Comparison of ENCODE assay signal across 19 mouse cellular contexts in the genomic region with DNA sequence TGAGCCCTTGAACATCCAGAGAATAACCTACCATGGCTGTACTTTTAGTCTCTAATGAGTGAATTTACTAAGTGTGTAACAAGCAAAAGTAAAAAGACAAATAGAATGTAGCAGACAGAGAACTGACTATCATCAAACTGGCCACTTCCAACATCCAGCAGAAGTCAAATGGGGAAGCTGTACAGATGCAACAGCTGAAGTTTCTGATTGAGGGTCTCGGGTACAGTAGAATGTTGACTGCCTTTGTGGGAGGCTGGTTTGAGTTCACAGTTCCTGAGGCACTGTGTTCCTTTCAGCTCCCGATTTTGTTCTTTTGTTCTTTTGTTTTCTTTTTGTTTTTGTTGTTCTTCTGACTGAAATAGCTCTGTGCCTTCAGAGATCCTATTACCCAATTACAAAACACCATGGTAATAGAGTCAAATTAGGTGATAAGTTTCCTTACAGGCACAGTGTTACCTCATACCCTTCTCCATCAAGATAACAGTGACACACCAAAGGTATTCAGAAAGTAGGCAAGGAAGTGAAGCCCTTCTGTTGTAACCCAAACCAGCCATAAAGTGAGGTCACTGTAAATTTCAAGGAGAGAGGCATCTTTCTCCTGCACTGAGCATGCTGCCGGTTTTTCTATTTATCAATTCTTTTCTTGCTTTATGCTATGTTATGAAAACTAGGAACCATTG.
DNase-seq lines count a peak whose midpoint lies in the region; ATAC-seq lines count a peak whose summit lies in the region.
"Had no signal": no experiment of that assay in that cellular context is flagged by ENCODE, and none has a peak within 500 bp of the region (broad histone marks: within the 10 kb centered on the region; RNA-seq: fewer than 3 reads in every experiment).

No protein-coding gene starts in this region.

- WGBS in hindbrain, embryonic 10.5 days = 69% methylated on average over 3 of the region's 3 CpGs

- peak; percentile 66 for ATAC-seq in granulocyte monocyte progenitor cell, adult 5-6 weeks (replicated peaks; ENCODE audit: poor library complexity, severe bottlenecking)
- ATAC-seq in megakaryocyte progenitor cell, adult 5-6 weeks (replicated peaks; ENCODE audit: poor library complexity) = peak; percentile 67
- ATAC-seq: forebrain, embryonic 13.5 days; forebrain, embryonic 15.5 days; forebrain, postnatal 0 days had no signal

- DNase-seq in 416B (ENCODE audit: low read depth) = peak; percentile 50
- no peak for DNase-seq in hindbrain, embryonic 10.5 days (ENCODE audit: low spot score)
- no peak for DNase-seq in left cerebral cortex, postnatal 25 days (ENCODE audit: low spot score in 2 of 2)
- DNase-seq: adrenal gland, adult 2 months; adrenal gland, postnatal 10 days; adrenal gland, postnatal 25 days; cerebellum, adult 11 months; cerebellum, adult 18-20 months; cerebellum, adult 8-10 months; cerebellum, adult 9-11 months; cerebellum, postnatal 14 days; cerebellum, postnatal 36 days; forebrain, postnatal 0 days had no signal

- no peak overlapping the region for H3K27ac ChIP-seq in hindbrain, embryonic 10.5 days
- H3K27ac ChIP-seq: embryonic facial prominence, embryonic 10.5 days; embryonic facial prominence, embryonic 12.5 days; forebrain, embryonic 13.5 days; forebrain, embryonic 15.5 days had no signal

- intact Hi-C loops in left cerebral cortex, postnatal 25 days (cut with DNase I) = no loop called here

- H3K4me3 ChIP-seq in hindbrain, embryonic 10.5 days = no peak overlapping the region
- H3K4me3 ChIP-seq: embryonic facial prominence, embryonic 10.5 days; embryonic facial prominence, embryonic 12.5 days; forebrain, embryonic 13.5 days; forebrain, embryonic 15.5 days had no signal

- no peaks in the 10 kb centered on the region for H3K27me3 ChIP-seq in hindbrain, embryonic 10.5 days (ENCODE audit: insufficient read depth, poor library complexity, severe bottlenecking)
- H3K27me3 ChIP-seq: embryonic facial prominence, embryonic 12.5 days; forebrain, embryonic 13.5 days; forebrain, embryonic 15.5 days had no signal

- no peaks in the 10 kb centered on the region for H3K36me3 ChIP-seq in hindbrain, embryonic 10.5 days
- H3K36me3 ChIP-seq: embryonic facial prominence, embryonic 10.5 days; embryonic facial prominence, embryonic 12.5 days; forebrain, embryonic 15.5 days had no signal

- no peaks in the 10 kb centered on the region for H3K4me1 ChIP-seq in hindbrain, embryonic 10.5 days (replicated peaks)
- H3K4me1 ChIP-seq: embryonic facial prominence, embryonic 10.5 days; embryonic facial prominence, embryonic 12.5 days; forebrain, embryonic 13.5 days; forebrain, embryonic 15.5 days had no signal

- H3K9me3 ChIP-seq in hindbrain, embryonic 10.5 days = no peaks in the 10 kb centered on the region
- H3K9me3 ChIP-seq: embryonic facial prominence, embryonic 10.5 days; embryonic facial prominence, embryonic 12.5 days; forebrain, embryonic 13.5 days; forebrain, embryonic 15.5 days had no signal
